Mouse (Mus musculus): ENCODE data around the gene Tmem127.
"Not testable (repeated sequence)": the region's sequence is repeated elsewhere in the genome, so short reads cannot be mapped to it uniquely, and the experiment has no call there.

Tmem127 gene

GRCm38 (mm10) chr2:127247592-127248333 lies at the start of gene Tmem127, which contains the start of gene Ciao1:
Tmem127 (plus strand) TSS chr2:127247908.
Ciao1 (minus strand) TSS chr2:127247816.
- DNase-seq: peak; percentile 99

- peak; percentile 72 for DNase-seq
These were observed 42.8 kb upstream of the Tmem127 start for GRCm38 (mm10) chr2:127204932-127205331.

GRCm38 (mm10) chr2:127205936-127206335 lies 41.8 kb upstream of the Tmem127 start:
- not testable (repeated sequence) for DNase-seq

GRCm38 (mm10) chr2:127206916-127207315 lies 40.8 kb upstream of the Tmem127 start:
- no peak for DNase-seq

- peak; percentile 97 for DNase-seq
These were observed 39.9 kb upstream of the Tmem127 start, which contains the start of the genes 1810024B03Rik and Snrnp200 for GRCm38 (mm10) chr2:127207547-127208451. 1810024B03Rik (minus strand) TSS chr2:127208280. Snrnp200 (plus strand) TSS chr2:127208386.

- no peak for DNase-seq
These were observed 39.3 kb upstream of the Tmem127 start for GRCm38 (mm10) chr2:127208452-127208769.

GRCm38 (mm10) chr2:127210701-127211100 lies 37.0 kb upstream of the Tmem127 start:
- DNase-seq: no peak

- no peak for DNase-seq
These were observed 30.0 kb upstream of the Tmem127 start for GRCm38 (mm10) chr2:127217746-127218145.

- no peak for DNase-seq
These were observed 22.4 kb upstream of the Tmem127 start for GRCm38 (mm10) chr2:127225261-127225660.

- DNase-seq: peak; percentile 8
These were observed 9.7 kb upstream of the Tmem127 start for GRCm38 (mm10) chr2:127237897-127238610.

- no peak for DNase-seq
These were observed 7.6 kb upstream of the Tmem127 start for GRCm38 (mm10) chr2:127240065-127240464.

- DNase-seq: peak; percentile 59
These were observed 761 bp downstream of the Tmem127 start for GRCm38 (mm10) chr2:127248334-127249004.

GRCm38 (mm10) chr2:127250291-127251008 lies 2.7 kb downstream of the Tmem127 start:
- no peak for DNase-seq

GRCm38 (mm10) chr2:127251457-127251856 lies 3.7 kb downstream of the Tmem127 start:
- no peak for DNase-seq

- DNase-seq: peak; percentile 18
These were observed 4.3 kb downstream of the Tmem127 start for GRCm38 (mm10) chr2:127251880-127252527.

GRCm38 (mm10) chr2:127252787-127253186 lies 5.1 kb downstream of the Tmem127 start:
- no peak for DNase-seq

GRCm38 (mm10) chr2:127254604-127255134 lies 7.0 kb downstream of the Tmem127 start:
- no peak for DNase-seq

GRCm38 (mm10) chr2:127255294-127255693 lies 7.6 kb downstream of the Tmem127 start:
- DNase-seq: no peak

- DNase-seq: peak; percentile 75
These were observed 11.6 kb downstream of the Tmem127 start for GRCm38 (mm10) chr2:127259340-127259739.

- no peak for DNase-seq
These were observed 14.8 kb downstream of the Tmem127 start for GRCm38 (mm10) chr2:127262480-127262879.

- DNase-seq: no peak
These were observed 20.1 kb downstream of the Tmem127 start for GRCm38 (mm10) chr2:127267854-127268253.

Measured in lung, postnatal 10 days (tissue).